Mouse (Mus musculus): ENCODE results near the gene Bin2. TPM values are rescaled to one million over a fixed set of nuclear protein-coding genes. Genes with fewer than 3 reads are reported as not detected.

The Bin2 gene
- 1 to 10 TPM; 4.0 to 4.8 TPM for total RNA-seq (2021)
- long read RNA-seq, experiment 1, transcript Bin2-207 (11 exons, 2,036 nt) = major isoform, 5 of 5 reads
- long read RNA-seq, experiment 1, partial matches to known transcripts = 0 of 5 reads
- long read RNA-seq, experiment 1, other reads (novel, unspliced or antisense) = 0 of 5 reads
- long read RNA-seq, experiment 2, partial matches to known transcripts = 1 of 2 reads
- long read RNA-seq, experiment 2, other reads (novel, unspliced or antisense) = 0 of 2 reads

DNA sequence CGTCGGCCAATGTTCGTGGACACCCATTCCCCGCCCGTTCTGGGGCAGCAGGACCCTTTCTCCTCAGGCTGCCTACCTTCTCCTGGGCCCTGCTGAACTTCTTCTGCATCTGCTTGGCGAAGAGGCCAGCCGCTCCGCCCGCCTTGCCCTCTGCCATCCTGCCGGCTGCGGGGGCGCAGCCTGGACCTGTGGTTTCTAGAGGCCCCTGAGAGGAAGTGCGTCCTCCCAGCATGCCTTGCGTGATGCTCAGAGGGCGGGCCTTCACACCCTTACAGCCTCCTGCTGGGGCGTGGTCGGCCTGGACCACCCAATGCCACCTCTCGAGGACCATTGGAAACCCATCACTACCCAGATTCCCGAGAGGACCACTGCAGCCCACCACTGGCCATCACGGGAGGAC is at the start of gene Bin2:
TSS of gene Bin2 (minus strand) at position 217 of the 400 bp plus-strand sequence.
- no peak for DNase-seq (ENCODE audit: low spot score in 2 of 2)

DNA sequence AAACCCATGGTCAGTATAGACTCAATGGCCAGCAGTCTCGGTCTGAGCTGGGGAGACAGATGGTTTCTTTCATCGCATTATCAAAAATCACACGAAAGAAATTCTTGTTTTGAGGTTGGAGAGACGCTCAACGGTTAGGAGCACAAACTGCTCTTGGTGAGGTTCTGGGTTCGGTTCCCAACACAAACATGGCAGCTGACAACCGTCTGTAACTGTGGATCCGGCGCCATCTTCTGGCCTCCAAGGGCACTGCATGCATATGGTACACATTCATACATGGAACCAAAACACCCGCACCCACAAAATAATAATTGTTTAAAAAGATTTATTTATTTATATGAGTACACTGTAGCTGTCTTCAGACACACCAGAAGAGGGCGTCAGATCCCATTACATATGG is 49.2 kb upstream of the Bin2 start:
- no peak for DNase-seq (ENCODE audit: low spot score in 2 of 2)

DNA sequence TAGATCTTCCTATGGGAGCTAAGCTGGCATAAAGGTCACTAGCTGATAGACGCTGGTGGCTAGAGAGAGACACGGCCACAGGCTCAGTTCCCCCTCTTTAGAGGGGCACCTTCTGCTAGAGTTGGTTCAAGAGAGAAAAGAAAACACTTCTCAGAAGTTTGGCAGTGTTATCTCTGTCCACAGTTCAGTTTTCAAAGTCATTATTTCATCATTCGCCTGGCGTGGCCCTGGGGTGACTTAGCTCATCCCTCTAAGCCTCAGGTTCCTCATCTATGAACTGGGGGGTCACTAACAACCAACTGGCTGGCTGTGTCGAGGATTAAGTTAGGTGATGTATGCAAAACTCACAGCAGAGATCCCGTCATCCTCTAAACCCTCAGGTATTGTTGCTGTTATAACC is 48.6 kb upstream of the Bin2 start:
- DNase-seq (ENCODE audit: low spot score in 2 of 2) = no peak

DNA sequence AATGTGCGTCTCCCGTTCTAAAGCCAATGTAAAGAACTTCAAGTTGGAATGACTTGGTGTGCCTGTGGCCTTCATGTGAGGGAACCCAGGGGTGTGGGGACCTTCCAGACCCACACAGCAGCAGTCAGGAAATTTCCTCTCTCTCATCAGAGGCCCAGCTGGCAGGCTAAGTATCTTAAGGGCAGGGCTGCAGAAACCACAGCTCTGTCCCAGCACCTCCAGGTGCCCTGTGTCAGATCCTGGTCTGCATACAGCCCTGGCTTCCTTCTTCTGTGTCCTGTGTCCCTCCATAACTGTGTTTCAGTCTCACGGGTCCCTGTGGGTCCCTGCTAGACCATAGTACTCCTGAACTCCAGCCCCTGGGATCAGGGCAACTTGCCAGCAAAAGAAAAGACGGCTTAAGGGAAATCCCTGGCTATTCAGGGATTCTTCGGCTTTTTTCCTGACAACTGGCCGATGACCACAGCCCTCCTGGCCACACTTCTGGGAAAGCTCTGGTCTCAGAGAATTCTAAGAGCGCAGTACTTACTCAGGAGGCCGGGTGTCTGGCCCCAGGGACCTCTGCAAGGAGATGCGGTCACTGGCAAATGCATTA is 46.1 kb upstream of the Bin2 start:
- DNase-seq (ENCODE audit: low spot score in 2 of 2) = no peak

DNA sequence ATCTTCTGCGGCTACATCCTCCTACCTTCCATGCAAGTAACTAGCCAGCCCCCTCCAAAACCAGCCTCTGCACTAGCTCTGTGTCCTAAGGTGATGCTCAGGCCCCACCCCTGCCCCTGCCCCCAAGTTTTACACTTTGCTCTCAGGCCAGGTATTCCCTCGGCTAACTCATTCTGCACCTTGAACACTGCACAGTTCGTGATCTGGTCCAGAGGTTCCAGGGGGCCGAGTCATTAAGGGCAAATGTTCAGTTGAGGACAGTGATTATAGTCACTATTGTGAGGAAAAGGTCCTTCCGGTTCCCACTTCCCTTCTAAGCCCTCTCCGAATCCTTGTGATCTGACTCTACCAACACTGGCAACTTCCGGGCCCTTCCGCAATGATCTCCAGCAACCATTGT is 45.1 kb upstream of the Bin2 start:
- DNase-seq (ENCODE audit: low spot score in 2 of 2) = no peak

DNA sequence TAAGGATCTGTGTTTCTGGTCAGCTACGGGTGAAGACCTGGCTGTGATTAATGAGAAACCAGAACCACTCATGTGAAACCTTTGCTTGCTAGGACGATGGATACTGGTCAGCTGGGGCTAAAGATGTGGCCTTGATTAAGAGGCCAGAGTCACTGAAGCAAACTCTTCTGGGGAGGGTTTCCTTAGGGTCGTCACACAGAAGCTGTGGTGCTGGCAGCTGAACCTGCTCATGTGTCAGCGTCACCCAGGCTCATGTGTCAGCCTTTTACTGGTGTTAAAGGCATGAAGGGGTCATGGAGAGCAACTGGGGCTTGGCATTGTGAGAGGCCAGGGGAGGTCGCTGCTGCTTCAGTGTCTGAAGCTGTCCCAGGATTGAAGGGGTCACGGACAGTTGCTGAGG is 41.5 kb upstream of the Bin2 start:
- no peak for DNase-seq (ENCODE audit: low spot score in 2 of 2)

DNA sequence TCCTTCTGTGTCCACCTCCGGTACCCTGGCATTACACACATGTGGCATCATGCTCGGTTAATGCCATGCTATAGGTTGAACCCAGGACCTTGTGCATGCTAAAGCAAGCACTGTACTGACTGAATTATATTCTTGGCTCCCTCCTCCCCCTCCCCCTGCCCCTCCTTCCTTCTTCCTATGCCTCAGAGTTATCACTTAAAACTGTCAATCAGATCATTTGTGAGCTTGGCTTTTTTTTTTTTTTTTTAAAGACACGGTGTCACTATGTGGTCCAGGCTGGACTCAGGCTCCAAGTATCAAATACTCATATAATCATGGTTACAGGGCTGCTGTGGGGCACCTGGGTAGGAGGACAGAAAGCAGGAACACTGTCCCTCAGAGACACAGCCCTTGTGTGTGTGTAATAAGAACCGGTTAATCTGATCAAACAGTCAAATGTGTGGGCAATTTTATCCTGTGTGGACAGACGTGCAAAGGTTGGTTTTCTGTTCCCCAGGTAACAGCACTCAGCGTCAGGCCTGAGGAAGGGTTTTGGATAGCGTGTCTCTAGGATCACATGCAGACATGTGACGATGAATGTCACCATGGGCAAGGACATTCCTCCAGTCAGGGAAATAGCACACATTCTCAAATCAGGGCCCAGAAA is 39.2 kb upstream of the Bin2 start:
- DNase-seq (ENCODE audit: low spot score in 2 of 2) = no peak

DNA sequence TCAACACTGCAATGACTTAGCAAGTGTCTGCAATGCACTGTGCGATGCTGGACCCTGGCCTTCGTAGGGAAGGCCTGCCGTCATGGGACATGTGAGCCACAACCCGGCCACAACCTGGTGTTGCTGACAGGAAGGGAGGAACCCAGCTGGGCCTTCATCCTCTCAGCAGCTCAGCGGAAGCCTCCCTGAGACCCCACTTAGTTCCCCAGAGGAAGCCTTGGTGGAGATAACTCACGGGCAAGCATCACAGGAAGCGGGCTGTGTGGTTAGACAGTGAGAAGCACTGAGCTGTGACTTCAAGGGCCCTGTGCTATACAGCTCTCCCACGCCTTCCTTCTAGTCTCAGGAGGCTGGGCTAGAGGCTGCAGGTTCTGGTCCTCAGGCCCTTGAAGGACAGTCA is 36.9 kb upstream of the Bin2 start:
- DNase-seq (ENCODE audit: low spot score in 2 of 2) = no peak

DNA sequence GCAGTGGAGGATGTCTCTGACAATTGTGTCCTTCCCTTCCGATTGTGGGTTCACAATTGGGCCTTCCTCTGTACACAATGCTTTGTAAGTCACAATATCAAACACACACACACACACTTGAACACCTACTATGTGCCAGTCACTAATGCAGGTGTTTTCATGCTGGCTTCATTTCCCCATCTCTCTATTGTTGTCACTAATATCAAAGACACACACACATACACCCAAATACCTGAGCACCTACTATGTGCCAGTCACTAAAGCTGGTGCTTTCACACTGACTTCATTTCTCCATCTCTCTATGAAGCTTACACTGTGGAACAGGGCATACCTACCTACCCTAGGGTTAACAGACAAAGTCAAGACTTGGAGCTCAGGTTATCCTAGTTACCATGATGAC is 36.0 kb upstream of the Bin2 start:
- DNase-seq (ENCODE audit: low spot score in 2 of 2) = no peak

DNA sequence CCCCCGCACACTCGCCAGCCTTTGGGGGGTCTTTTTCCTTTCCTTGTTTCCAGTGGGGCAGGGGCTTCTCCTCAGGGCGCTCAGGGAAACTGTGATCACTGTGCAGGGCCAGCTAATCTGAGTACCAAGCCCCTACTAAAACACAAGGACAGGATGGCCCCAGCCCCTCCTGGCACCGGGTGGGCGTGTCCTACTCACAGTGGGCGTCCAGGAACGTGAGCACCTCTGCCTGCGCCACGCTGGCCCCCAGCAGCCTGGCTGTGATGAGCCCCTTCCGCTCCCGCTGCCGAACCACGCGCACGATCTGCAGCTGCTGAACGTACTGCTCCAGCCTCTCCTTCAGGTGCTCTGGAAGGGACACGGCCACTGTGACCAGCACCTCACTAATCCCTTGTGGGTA is 34.6 kb upstream of the Bin2 start:
- DNase-seq (ENCODE audit: low spot score in 2 of 2) = no peak

DNA sequence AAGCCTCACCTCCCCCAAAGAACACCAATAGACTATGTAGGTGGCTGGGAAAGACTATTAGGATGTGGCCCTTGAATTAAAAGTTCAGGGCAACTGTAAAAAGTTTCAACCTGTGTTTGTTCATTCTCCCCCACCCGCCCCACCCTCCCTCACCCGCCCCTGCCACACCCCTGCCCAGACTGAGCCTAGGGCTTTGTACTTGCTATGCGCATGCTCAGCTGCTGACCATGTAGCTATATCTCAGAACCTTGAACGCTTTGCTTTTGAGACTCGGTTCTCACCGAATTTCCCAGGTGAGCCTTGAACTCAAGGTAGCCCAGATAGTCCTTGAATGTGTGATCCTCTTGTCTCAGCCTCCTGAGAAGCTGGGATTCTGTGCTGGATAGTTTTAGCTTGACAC is 32.5 kb upstream of the Bin2 start:
- no peak for DNase-seq (ENCODE audit: low spot score in 2 of 2)

DNA sequence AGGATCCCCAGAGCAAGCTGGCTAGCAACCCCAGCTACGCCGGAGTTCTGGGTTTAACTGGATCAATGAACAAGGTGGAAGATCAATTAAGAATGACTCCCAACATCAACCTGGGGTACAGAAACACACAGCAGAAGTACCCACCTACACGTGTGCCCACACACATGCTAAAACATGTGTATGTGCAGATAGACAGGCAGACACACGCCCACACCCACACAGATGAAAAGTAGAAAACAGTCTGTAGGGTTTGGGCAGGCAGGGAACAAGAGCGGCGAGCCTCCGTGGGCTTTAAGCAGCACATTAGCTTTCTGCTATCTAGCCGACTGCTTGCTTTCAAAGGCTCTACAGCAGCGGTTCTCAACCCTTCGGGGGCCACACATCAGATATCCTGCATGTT is 31.8 kb upstream of the Bin2 start:
- no peak for DNase-seq (ENCODE audit: low spot score in 2 of 2)

DNA sequence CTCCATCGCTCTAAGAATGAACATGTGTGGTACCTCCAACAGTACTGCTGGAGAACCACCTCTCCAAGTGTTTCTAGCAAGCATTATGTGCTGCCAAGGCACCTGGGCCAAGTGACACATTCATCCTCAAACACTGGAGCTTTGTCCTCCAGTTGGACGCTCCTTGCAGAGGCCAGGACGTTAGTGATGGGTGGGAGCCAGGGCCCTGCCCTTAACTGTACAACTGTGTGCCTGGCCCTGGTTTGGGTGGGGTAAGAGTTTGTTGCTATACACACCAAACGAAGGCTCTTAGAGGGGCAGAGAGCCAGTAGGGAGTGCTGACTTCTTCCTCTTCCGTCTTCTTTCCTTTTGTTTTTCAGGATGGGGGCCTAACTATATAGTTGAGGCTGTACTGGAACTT is 31.1 kb upstream of the Bin2 start:
- DNase-seq (ENCODE audit: low spot score in 2 of 2) = no peak

DNA sequence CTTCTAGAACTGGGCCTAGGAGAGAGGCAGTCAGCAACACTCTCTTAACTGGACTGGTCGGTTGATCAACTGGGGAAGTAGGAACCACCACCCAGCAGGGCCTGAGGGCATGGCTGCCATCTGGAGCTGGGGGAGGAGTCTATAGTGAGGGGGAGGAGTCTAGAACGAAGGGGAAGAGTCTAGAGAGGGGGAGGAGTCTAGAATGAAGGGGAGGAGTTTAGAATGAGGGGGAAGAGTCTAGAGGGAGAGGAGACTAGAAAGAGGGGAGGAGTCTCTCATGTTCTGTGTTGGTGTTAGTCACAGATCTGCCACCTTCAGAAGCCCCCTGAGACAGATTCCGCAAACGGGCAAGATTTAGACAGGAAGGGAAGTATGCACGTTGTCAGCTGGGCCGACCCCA is 30.0 kb upstream of the Bin2 start:
- no peak for DNase-seq (ENCODE audit: low spot score in 2 of 2)

DNA sequence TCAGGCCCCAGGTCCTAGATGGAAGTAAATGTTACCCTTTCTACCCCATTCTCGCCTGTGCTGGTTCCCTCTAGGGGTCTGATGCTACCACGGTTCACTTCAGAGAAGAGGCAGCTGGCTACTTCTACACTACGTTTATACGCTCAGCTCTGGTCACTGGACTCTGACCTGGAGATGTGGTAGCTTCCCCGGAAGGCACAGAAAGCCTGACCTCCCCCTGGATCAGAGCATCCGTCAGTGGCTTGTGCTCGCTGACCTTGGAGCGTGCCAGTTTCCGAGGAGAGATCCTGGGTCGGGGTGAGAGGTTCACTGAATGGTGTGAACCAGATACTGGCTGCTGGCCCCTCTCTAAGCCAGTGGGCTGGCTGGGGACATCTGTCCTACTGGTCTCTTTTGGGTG is 28.7 kb upstream of the Bin2 start:
- DNase-seq (ENCODE audit: low spot score in 2 of 2) = no peak

DNA sequence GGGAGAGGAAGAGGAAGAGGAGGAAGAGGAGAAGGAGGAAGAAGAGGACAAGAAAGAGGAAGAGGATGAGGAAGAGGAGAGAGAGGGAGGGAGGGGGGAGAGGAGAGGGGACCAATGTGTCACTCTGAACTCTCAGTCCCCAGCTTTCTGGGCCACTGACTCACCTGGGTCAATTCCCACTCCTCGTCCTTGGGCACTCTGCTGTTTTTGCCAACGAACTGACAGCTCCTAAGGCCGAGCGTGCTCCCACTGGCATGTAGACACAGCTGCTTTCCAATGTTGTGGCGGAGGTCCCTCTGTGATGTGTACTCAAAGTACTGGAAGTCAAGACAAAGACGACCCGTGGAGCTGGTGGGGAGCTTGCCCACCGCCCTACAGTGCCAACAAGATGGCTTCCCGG is 25.1 kb upstream of the Bin2 start:
- no peak for DNase-seq (ENCODE audit: low spot score in 2 of 2)

DNA sequence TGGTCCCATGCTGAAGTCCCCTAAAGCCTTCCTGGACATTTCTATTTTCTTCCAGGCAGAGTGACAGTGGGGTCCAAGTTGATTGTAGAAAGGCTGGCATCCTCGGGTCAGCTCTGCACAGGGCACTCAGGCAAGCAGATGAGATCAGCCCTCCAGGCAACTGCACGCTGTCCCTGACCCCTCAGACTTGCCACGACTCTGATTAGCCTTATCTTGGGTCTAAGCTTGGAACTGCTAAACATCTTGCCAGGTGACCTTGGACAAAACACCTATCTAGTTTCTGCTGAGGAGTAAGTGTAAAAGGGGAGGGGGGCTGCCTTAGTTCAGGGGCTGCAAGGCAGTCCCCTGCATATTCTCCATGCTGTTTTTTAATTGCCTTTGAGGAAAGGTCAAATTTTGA is 22.6 kb upstream of the Bin2 start:
- DNase-seq (ENCODE audit: low spot score in 2 of 2) = no peak

DNA sequence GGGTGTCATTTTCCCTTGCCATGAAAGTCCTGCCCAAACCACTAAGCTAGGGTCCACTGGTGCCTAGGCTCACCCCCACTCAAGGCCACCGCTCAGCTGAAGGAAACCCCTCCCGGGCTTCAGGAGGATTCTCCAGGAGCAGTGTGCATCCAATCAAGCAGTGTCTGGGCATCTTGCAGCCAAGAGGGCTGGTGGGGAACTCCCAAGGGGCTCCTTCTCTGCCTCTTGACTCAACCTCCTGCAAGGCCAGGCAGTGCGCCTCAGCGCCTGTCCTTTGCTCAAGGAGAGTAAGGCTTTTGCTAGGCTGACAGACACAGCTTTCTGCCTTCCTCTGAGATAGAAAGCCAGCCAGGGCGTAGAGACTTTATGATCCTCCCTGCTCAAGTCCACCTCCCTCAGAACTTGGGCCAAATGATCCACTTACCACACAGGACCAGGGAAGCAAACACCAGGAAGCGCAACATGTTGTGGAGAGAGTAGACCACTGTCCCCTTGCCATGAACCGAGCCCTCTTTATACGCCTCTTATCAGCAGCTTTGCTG is 18.1 kb upstream of the Bin2 start, which contains the start of gene Cela1:
TSS of gene Cela1 (minus strand) at position 492 of the 542 bp plus-strand sequence.
- DNase-seq (ENCODE audit: low spot score in 2 of 2) = no peak

DNA sequence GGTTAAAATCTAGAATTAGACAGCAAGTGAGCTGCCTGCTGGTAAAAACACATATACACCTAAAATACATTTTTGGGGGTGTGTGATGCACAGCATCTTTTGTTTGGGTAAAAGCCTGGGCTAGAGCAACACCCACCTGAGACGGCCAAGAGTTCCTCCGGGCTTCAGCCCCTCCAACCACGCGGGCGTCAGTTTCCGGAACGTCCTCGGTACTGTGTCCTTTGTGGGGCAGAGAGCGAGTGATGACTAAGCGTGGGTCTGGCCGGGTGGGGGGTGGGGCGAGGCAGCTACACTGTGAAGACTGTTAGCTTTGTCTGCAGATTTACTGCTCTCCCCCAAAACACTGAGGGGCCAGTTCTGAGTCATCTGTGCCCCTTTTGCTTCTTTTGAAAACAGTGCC is 17.6 kb upstream of the Bin2 start:
- DNase-seq (ENCODE audit: low spot score in 2 of 2) = peak in 1 of 2 experiments; percentile 28

DNA sequence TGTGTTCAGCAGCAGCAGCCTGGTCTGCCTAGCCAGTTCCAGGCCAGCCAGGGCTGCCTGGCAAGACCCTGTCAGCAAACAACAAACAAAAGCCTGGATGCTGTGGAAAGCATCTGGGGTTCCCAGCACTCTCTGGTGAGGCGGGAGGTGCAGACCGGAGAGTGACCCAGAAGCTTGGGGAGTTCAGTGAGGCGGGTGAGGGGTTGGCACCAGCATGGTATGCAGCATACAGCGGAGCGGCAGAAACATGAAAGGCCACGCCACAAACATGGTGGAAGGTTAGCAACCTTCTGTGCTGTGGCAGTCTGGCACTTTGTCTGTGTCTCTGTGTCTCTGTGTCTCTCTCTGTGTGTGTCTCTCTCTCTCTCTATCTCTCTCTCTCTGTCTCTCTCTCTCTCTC is 17.1 kb upstream of the Bin2 start:
- DNase-seq (ENCODE audit: low spot score in 2 of 2) = no peak

DNA sequence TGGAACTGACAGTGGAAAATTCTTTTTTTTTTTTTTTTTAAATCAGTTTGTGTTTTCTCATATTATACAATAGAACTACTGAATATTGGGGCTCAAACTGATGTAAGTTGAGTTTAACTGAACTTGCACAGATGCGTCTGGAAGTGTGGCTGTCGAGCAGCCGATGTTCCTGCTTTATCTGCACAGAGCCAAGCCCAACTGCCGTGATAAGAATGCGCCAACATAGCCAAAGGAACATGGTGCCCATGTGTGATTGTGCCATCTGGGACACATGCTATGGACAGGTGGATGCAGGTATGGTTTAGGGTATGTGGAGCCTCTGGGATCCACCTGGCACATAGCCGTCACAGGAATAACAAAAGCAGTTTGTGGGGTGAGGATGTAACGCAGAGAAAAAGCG is 16.5 kb upstream of the Bin2 start:
- no peak for DNase-seq (ENCODE audit: low spot score in 2 of 2)

DNA sequence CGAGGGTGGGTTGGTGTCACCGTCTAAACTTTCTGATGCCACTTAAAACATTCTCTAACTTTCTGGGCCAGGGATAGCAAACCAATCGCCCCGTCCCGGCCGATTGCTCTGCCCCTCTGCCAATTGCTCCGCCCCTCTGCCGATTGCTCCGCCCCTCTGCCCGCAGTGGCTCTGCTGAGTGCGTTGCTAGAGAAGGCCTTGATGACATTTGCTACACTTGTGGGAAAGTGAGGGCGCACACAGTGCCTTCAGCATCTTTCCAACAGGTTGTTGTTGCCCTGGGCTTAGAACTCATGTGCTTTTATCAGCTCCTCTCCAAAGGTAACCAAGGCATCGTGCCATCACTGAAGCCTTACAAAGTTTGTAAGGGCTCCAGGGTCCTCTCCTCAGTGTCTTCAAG is 15.9 kb upstream of the Bin2 start:
- DNase-seq (ENCODE audit: low spot score in 2 of 2) = no peak

DNA sequence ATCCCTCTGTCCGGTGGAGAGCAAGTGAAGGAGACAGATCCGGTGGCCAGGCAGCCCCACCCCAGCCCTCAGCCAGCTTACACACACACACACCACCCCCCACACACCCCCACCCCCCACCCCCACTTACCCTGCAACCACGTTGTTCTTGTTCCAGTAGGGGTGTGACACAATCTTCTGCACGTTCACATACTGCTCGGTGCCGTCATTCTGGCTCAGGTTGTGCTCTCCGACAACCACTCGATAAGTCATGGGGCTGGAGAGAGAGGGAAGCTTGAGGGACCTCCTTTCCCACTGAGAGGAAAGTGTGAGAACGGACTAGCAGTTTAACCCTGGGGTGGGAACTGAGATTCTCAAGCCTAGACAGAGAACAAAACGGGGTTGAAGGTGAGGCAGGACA is 15.1 kb upstream of the Bin2 start:
- DNase-seq (ENCODE audit: low spot score in 2 of 2) = no peak
